Mouse (Mus musculus): Measurements from ENCODE around the gene Cxcl16. TPM values are rescaled to one million over a fixed set of nuclear protein-coding genes. Genes with fewer than 3 reads are reported as not detected.
A peak's percentile ranks its signal among the peaks of the same experiment; 100 is the strongest.

The Cxcl16 gene
- 5.7 and 6.0 TPM in 2 replicates for polyA plus RNA-seq (2014; fragmentation: Nextera tagmentation; extraction: Ambion mirVana)

DNA sequence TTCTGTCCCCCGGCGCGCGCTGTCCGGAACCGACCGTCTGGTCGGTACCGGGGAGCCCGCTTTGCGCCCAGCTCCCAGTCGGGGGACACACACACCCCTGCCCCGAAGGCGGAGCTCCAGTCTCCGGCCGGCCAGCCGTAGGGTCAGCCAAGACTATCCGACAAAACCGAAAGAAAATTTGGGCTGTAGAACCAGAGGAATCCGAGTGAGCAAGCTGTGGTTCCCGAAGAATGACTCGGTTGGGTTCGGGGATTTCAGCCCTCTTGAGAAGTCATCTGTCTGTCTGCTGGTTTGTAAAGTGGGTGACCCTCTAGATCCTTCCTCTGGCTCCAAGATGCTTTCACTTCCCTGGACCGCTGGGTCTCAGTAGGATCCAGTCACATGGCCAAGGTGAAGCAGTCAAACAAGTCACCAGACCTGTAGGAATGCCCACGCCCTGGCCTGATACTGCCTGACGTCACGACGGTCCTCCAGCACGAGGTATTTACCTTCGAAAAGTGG is at the start of gene Cxcl16:
Gene Cxcl16, minus strand, starts transcription at position 384 of the 501 bp plus-strand sequence.
- peaks cover 32% of the 10 kb centered on the region for H3K27me3 ChIP-seq (replicated peaks; ENCODE audit: control insufficient read depth, insufficient read depth, low read length)
- 0 out of 2 replicates have a peak, but pooled peaks have one; percentile 34 for ATAC-seq (ENCODE audit: low read depth)
- H3K9me3 ChIP-seq (ENCODE audit: control insufficient read depth, low read length), result 0 out of 2 replicates have a peak, but pooled peaks cover 3% of the 10 kb centered on the region
- H3K9ac ChIP-seq (ENCODE audit: low read depth, low read length), result peak within 1 kb of the TSS; percentile 65
- H3K27ac ChIP-seq (replicated peaks; ENCODE audit: low read depth, low read length), result no peak within 1 kb of the TSS
- peak; percentile 28 for DNase-seq (ENCODE audit: low spot score)
- no peaks in the 10 kb centered on the region for H3K4me1 ChIP-seq (ENCODE audit: control insufficient read depth, insufficient read depth, low read length)
- no peaks in the 10 kb centered on the region for H3K36me3 ChIP-seq (ENCODE audit: control insufficient read depth, insufficient read depth, low read length)
- 3% methylated on average over 29 of the region's 30 CpGs for WGBS
- peak within 1 kb of the TSS; percentile 95 for H3K4me2 ChIP-seq (ENCODE audit: low read depth, low read length)
- H3K4me3 ChIP-seq (ENCODE audit: low read depth, low read length), result peak within 1 kb of the TSS; percentile 57

DNA sequence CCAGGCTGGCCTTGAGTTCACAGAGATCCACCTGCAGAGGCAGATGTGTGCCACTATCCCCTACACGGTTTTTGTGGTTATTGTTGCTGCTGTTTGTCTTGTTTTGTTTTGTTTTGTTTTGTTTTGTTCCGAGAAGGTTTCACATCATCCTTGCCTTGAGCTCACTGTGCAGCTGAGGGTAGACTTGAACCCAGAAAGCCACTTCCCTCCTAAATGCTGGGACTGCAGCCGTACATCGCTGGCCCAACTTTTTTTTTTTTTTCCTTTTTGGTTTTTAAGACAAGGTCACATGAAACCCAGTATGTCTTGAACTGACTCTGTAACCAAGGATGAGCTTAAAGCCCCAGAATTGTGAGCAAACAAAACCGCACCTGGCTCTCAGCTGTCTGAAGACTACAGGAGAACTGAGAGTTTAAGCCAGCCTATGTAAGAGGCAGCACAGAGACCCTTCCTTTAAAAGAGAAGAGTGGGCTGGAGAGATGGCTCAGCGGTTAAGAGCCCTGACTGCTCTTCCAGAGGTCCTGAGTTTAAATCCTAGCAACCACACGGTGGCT is 47.3 kb upstream of the Cxcl16 start:
- Histone ChIP-seq H3K4me3 (ENCODE audit: low read depth, low read length) (no peak overlapping the region), H3K27me3 (replicated peaks; ENCODE audit: control insufficient read depth, insufficient read depth, low read length) (no peaks in the 10 kb centered on the region), H3K9ac (ENCODE audit: low read depth, low read length) (no peak overlapping the region), H3K4me2 (ENCODE audit: low read depth, low read length) (no peak overlapping the region), H3K36me3 (ENCODE audit: control insufficient read depth, insufficient read depth, low read length) (no peaks in the 10 kb centered on the region), H3K27ac (replicated peaks; ENCODE audit: low read depth, low read length) (no peak overlapping the region), H3K4me1 (ENCODE audit: control insufficient read depth, insufficient read depth, low read length) (no peaks in the 10 kb centered on the region), H3K9me3 (ENCODE audit: control insufficient read depth, low read length) (no peaks in the 10 kb centered on the region)
- DNase-seq (ENCODE audit: low spot score) (no peak), ATAC-seq (ENCODE audit: low read depth) (no peak)
- WGBS, result 70% methylated on average over 7 of the region's 7 CpGs

DNA sequence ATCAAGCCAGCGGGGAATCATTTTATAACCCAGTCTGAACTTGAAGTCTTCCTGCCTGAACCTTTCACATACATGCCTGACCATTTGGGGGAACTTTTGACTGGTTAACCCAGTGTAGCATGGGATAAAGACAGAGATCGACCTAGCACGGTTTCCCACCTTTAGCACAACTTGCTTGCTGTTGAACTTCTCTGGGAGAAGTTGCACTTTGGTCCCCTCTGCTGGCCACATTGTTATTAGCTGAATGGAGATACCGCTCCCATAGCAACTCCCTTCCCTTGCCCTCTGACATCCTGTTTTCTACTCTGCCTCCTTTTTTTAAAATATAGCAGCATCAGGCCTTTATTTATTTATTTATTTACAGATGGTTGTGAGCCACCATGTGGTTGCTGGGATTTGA is 46.6 kb upstream of the Cxcl16 start:
- H3K4me1 ChIP-seq (ENCODE audit: control insufficient read depth, insufficient read depth, low read length), result no peaks in the 10 kb centered on the region

DNA sequence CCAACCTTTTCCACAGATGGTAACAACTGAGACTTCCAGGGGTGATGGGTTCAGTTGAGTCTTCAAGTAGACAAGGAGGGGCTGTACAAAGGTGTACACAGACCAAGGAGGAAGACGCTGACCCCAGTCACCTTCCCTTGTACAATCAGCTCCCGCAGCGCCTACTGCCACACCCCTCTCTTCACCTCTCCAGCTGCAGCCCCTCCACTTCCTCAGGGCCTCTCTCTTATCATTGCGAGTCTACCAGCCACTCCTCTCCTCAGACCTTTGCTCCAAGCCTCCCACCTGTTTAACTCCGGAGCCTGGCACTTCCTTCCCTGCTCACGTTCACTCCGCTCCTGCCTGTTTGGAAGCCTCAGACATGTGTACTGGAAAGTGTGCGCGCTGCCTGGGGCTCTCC is 45.2 kb upstream of the Cxcl16 start, which contains the start of gene Tm4sf5:
Gene Tm4sf5, plus strand, starts transcription at position 275 of the 400 bp plus-strand sequence.
- H3K36me3 ChIP-seq (ENCODE audit: control insufficient read depth, insufficient read depth, low read length), result no peaks in the 10 kb centered on the region
- DNase-seq (ENCODE audit: low spot score) (no peak), ATAC-seq (ENCODE audit: low read depth) (no peak)
- no peak within 1 kb of the TSS for H3K4me3 ChIP-seq (ENCODE audit: low read depth, low read length)
- H3K4me2 ChIP-seq (ENCODE audit: low read depth, low read length), result no peak within 1 kb of the TSS
- whole genome bisulfite sequencing, result 71% methylated on average over 9 of the region's 9 CpGs
- H3K9ac ChIP-seq (ENCODE audit: low read depth, low read length), result no peak within 1 kb of the TSS
- no peak within 1 kb of the TSS for H3K27ac ChIP-seq (replicated peaks; ENCODE audit: low read depth, low read length)
- H3K27me3 ChIP-seq (replicated peaks; ENCODE audit: control insufficient read depth, insufficient read depth, low read length), result no peaks in the 10 kb centered on the region
- H3K4me1 ChIP-seq (ENCODE audit: control insufficient read depth, insufficient read depth, low read length), result no peaks in the 10 kb centered on the region
- no peaks in the 10 kb centered on the region for H3K9me3 ChIP-seq (ENCODE audit: control insufficient read depth, low read length)

More for the DNA sequence above, 46.6 kb upstream of the Cxcl16 start:
- 29% methylated on average over 4 of the region's 4 CpGs for WGBS
- no peaks in the 10 kb centered on the region for H3K27me3 ChIP-seq (replicated peaks; ENCODE audit: control insufficient read depth, insufficient read depth, low read length)
- H3K4me3 ChIP-seq (ENCODE audit: low read depth, low read length), result no peak overlapping the region
- H3K4me2 ChIP-seq (ENCODE audit: low read depth, low read length), result no peak overlapping the region; the same call in 1 of the 2 replicates
- no peaks in the 10 kb centered on the region for H3K9me3 ChIP-seq (ENCODE audit: control insufficient read depth, low read length)
- H3K36me3 ChIP-seq (ENCODE audit: control insufficient read depth, insufficient read depth, low read length), result no peaks in the 10 kb centered on the region
- no peak overlapping the region for H3K9ac ChIP-seq (ENCODE audit: low read depth, low read length)
- no peak overlapping the region for H3K27ac ChIP-seq (replicated peaks; ENCODE audit: low read depth, low read length)
- DNase-seq (ENCODE audit: low spot score) (peak; percentile 62), ATAC-seq (ENCODE audit: low read depth) (peak; percentile 63; the same call in 1 of the 2 replicates)

DNA sequence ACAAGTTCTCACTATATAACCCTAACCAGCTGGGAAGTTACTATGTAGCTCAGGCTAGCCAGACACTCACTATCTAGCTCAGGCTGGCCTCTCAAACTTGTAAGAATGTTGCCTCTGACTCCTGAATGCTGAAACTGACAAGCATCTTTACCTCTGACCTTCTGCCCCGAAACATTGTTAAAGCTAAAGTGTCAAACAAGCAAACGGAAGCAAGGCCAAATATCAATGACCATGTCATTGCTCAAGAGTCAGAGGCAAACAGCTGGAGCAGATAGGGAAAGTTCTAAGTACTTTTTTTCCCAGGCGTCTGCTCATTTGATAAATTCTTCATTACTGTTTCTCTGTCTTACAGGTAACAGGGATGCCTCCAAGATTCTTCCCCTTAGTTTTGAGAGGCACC is 42.2 kb upstream of the Cxcl16 start:
- Histone ChIP-seq H3K4me2 (ENCODE audit: low read depth, low read length) (no peak overlapping the region), H3K27ac (replicated peaks; ENCODE audit: low read depth, low read length) (no peak overlapping the region), H3K36me3 (ENCODE audit: control insufficient read depth, insufficient read depth, low read length) (no peaks in the 10 kb centered on the region), H3K4me1 (ENCODE audit: control insufficient read depth, insufficient read depth, low read length) (no peaks in the 10 kb centered on the region), H3K27me3 (replicated peaks; ENCODE audit: control insufficient read depth, insufficient read depth, low read length) (no peaks in the 10 kb centered on the region), H3K9ac (ENCODE audit: low read depth, low read length) (no peak overlapping the region), H3K4me3 (ENCODE audit: low read depth, low read length) (no peak overlapping the region), H3K9me3 (ENCODE audit: control insufficient read depth, low read length) (no peaks in the 10 kb centered on the region)
- DNase-seq (ENCODE audit: low spot score), result no peak
- 68% methylated on average over 3 of the region's 3 CpGs for WGBS
- ATAC-seq (ENCODE audit: low read depth), result no peak

DNA sequence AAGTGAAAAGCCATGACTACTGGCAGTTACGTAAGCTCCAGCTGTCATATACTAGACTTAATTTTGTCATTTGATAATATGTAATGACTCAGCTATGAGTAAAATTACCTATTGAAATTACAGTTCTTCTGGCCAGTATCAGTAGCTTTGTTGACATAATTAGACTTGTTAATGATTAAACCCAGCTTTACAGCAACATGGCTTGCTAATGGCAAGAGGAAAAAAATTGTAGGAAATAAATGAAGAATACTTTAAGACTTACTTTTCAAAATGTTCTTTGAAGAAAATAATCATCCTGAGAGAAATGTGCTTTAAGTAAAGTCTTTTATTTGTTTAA is 40.7 kb upstream of the Cxcl16 start:
- ATAC-seq (ENCODE audit: low read depth), result no peak
- Histone ChIP-seq H3K4me1 (ENCODE audit: control insufficient read depth, insufficient read depth, low read length) (no peaks in the 10 kb centered on the region), H3K9ac (ENCODE audit: low read depth, low read length) (no peak overlapping the region), H3K36me3 (ENCODE audit: control insufficient read depth, insufficient read depth, low read length) (no peaks in the 10 kb centered on the region), H3K27ac (replicated peaks; ENCODE audit: low read depth, low read length) (no peak overlapping the region), H3K27me3 (replicated peaks; ENCODE audit: control insufficient read depth, insufficient read depth, low read length) (no peaks in the 10 kb centered on the region), H3K4me3 (ENCODE audit: low read depth, low read length) (no peak overlapping the region), H3K4me2 (ENCODE audit: low read depth, low read length) (no peak overlapping the region), H3K9me3 (ENCODE audit: control insufficient read depth, low read length) (no peaks in the 10 kb centered on the region)
- WGBS, result 92% methylated on average over 1 of the region's 1 CpGs
- no peak for DNase-seq (ENCODE audit: low spot score)

DNA sequence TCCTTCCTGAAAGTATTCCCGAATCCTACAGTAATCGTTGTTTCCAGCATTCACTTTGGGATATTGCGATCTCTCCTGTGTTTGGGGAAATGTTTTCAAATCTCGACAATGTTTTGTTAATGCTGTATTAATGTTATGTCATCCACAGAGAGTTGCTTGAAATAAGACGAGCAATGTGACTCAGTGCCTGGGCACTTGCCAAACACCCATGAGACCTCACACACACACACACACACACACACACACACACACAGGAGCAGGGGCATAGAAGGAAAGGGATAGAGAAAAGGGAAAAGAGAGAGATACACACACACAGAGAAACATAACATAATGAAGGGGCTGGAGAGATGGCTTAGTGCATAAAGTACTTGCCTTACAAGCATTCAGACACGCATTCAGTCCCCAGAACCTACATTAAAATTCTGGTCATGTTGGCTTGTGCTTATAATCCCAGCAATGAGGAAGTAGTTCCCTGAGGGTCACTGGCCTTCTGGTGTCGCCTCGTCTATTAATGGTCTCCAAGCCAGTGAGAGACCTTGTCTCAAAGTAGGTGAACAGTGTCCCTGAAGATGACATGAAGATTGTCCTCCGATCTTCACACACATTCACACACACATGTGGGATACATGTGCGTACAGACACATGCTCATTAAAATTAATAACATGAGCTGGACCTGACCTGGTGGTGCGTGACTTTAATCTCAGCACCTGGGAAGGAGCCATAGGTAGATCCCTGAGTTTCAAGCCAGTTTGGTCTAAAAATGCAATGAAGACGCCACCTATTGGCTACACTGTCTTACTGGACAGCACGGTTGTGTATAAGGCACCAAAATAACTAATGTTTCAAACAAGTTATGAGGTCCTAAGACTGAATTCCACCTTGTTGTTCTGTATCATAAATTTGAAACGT is 40.0 kb upstream of the Cxcl16 start:
- no peaks in the 10 kb centered on the region for H3K9me3 ChIP-seq (ENCODE audit: control insufficient read depth, low read length)
- H3K27me3 ChIP-seq (replicated peaks; ENCODE audit: control insufficient read depth, insufficient read depth, low read length), result no peaks in the 10 kb centered on the region
- no peak overlapping the region for H3K27ac ChIP-seq (replicated peaks; ENCODE audit: low read depth, low read length)
- no peak overlapping the region for H3K9ac ChIP-seq (ENCODE audit: low read depth, low read length)
- no peak overlapping the region for H3K4me2 ChIP-seq (ENCODE audit: low read depth, low read length)
- no peaks in the 10 kb centered on the region for H3K4me1 ChIP-seq (ENCODE audit: control insufficient read depth, insufficient read depth, low read length)
- DNase-seq (ENCODE audit: low spot score) (peak; percentile 22), ATAC-seq (ENCODE audit: low read depth) (no peak)
- WGBS, result 69% methylated on average over 14 of the region's 14 CpGs
- no peaks in the 10 kb centered on the region for H3K36me3 ChIP-seq (ENCODE audit: control insufficient read depth, insufficient read depth, low read length)
- no peak overlapping the region for H3K4me3 ChIP-seq (ENCODE audit: low read depth, low read length)

DNA sequence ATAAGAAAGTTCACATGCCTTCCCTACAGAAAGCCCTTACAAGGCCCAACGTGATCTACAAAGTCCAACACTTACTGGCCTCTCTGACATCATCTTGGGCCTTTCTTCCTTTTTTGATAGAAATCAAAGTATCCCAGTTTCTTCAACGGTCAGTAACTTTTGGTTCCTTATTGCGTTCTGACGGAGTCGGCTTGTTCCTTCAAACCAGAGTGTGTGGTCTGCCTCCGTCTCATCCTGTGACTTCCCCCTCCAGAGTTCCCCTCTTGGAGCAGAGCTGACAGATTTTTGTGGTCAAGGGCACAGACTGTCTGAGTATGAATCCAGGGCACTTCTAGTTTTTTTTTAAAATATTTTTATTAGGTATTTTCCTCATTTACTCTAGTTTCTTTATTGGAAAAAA is 29.9 kb upstream of the Cxcl16 start:
- Histone ChIP-seq H3K9me3 (ENCODE audit: control insufficient read depth, low read length) (peaks cover 4% of the 10 kb centered on the region; the same call in 1 of the 2 replicates), H3K36me3 (ENCODE audit: control insufficient read depth, insufficient read depth, low read length) (no peaks in the 10 kb centered on the region), H3K27me3 (replicated peaks; ENCODE audit: control insufficient read depth, insufficient read depth, low read length) (no peaks in the 10 kb centered on the region), H3K9ac (ENCODE audit: low read depth, low read length) (no peak overlapping the region), H3K4me3 (ENCODE audit: low read depth, low read length) (no peak overlapping the region), H3K27ac (replicated peaks; ENCODE audit: low read depth, low read length) (no peak overlapping the region), H3K4me2 (ENCODE audit: low read depth, low read length) (no peak overlapping the region), H3K4me1 (ENCODE audit: control insufficient read depth, insufficient read depth, low read length) (no peaks in the 10 kb centered on the region)
- WGBS, result 78% methylated on average over 6 of the region's 6 CpGs
- DNase-seq (ENCODE audit: low spot score) (peak; percentile 6), ATAC-seq (ENCODE audit: low read depth) (no peak)

Measured in embryonic facial prominence, embryonic 14.5 days (tissue).